Comparison of ENCODE assay signal across 17 mouse cellular contexts in genomic region chr3:27740136-27740535, GRCm38 (mm10). TPM values are rescaled to one million over a fixed set of nuclear protein-coding genes. Genes with fewer than 3 reads are reported as not detected.
A peak's percentile ranks its signal among the peaks of the same experiment; 100 is the strongest.
DNase-seq lines count a peak whose midpoint lies in the region.
"Had no signal": no experiment of that assay in that cellular context is flagged by ENCODE, and none has a peak within 500 bp of the region (broad histone marks: within the 10 kb centered on the region; RNA-seq: fewer than 3 reads in every experiment).

No protein-coding gene starts in this region.

- peak; percentile 9 to 15 for DNase-seq in frontal cortex, postnatal 14 days (ENCODE audit: low spot score in 2 of 2)
- no peak for DNase-seq in frontal cortex, postnatal 25 days (ENCODE audit: low spot score in 2 of 2)
- peak; percentile 6 for DNase-seq in layer of hippocampus, adult 9-11 months
- no peak for DNase-seq in layer of hippocampus, postnatal 36 days
- DNase-seq in right cerebral cortex, postnatal 14 days = peak; percentile 29
- no peak for DNase-seq in right cerebral cortex, postnatal 25 days
- DNase-seq in adrenal gland, postnatal 4 days (ENCODE audit: low spot score in 2 of 2) = no peak
- DNase-seq: adrenal gland, postnatal 25 days; cerebellum, adult 2 months; gastrocnemius, postnatal 14 days; heart, postnatal 36 days; kidney, adult 9 months; kidney, postnatal 10 days; liver; lung, adult 2 months; lung, postnatal 10 days; thymus, postnatal 4 days had no signal

RNA-seq across cellular contexts. Expression of gene Fndc3b, which starts 29.0 kb away (rescaled TPM):
- 10 to 100 TPM; 21.0 to 22.9 TPM for total RNA-seq in layer of hippocampus, postnatal 36 days (2021)
- 100 to 1,000 TPM; 110 TPM for total RNA-seq in adrenal gland, postnatal 4 days (2021)

Comparison
In these comparisons a context has a peak if more than half of its experiments do, and no peak if none do; other contexts are left out.
1. DNase-seq: peak in frontal cortex, postnatal 14 days (2 of 2), layer of hippocampus, adult 9-11 months (single experiment) and right cerebral cortex, postnatal 14 days (single experiment); none in frontal cortex, postnatal 25 days (0 of 2), layer of hippocampus, postnatal 36 days (0 of 2), right cerebral cortex, postnatal 25 days (single experiment) and adrenal gland, postnatal 4 days (0 of 2).
2. RNA of gene Fndc3b, which starts 29.0 kb away (total RNA-seq): 110 TPM in adrenal gland, postnatal 4 days; 21.0 to 22.9 TPM in layer of hippocampus, postnatal 36 days; every median in the first group is over 4 times any median in the second.